Mouse (Mus musculus): ENCODE results near the gene Gm20773. TPM values are rescaled to one million over a fixed set of nuclear protein-coding genes. Genes with fewer than 3 reads are reported as not detected.
"Not testable (repeated sequence)": the region's sequence is repeated elsewhere in the genome, so short reads cannot be mapped to it uniquely, and the experiment has no call there.

The Gm20773 gene
- not detected for total RNA-seq (2021)
- long read RNA-seq, experiment 1 = 0 reads
- long read RNA-seq, experiment 2 = 0 reads

DNA sequence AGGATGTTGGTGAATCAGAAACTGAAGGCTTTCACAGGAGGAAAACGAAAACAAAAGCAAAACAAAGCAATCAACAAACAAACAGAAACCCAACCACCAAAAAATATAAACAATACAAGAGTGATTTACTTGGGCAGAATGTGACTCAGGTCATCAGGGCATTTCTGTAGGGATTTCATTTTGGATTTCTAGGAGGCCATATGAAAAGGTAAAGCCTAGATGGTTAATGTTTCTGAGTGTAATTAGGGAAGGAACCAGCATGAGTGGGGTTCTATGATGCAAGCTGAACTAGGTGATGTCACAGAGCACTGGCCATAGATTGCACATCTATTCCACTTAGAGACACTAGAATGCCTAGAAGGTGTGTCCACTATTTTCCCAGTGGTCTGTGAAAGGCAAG, at the start of gene Gm20773:
TSS of gene Gm20773 (plus strand) at position 301 of the 400 bp plus-strand sequence.
- intact Hi-C loops (cut with DNase I); DNase-seq (ENCODE audit: low spot score in 2 of 2): not testable (repeated sequence)

DNA sequence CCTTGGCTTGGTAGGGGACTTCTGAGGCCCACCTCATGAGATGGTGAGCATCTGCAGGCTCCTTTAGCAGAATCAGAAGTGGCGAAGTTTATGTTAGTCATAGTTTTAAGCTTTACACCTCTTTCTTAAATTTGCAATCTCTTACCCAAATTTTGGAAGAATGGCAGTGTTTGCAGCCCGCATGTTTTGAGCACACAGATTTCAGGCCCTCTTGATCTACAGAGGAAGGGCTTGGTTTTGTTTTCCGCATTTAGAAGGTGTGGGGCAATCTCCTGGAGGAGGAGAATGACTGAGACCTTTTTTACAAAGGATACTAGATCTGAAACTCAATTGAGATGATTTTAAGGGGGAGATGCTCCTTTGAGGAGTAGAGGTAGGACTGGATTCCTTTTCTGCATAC, 28.3 kb upstream of the Gm20773 start, which contains the start of gene Gm21866:
TSS of gene Gm21866 (minus strand) at position 101 of the 400 bp plus-strand sequence.
- intact Hi-C loops (cut with DNase I); DNase-seq (ENCODE audit: low spot score in 2 of 2): not testable (repeated sequence)

Other genes with a start within 250 kb of the Gm20773 start
- not detected for gene Gm21440, start 241.6 kb upstream of the Gm20773 start, total RNA-seq (2021)
- gene Gm21454, start 241.6 kb upstream of the Gm20773 start, total RNA-seq (2021) = not detected
- not detected for gene Gm21725, start 145.0 kb upstream of the Gm20773 start, total RNA-seq (2021)
- not detected for gene Gm21866, start 28.4 kb upstream of the Gm20773 start, total RNA-seq (2021)

Data from left cerebral cortex, postnatal 14 days (tissue).